Mouse (Mus musculus): ENCODE data around the gene Pglyrp1. TPM values are rescaled to one million over a fixed set of nuclear protein-coding genes. Genes with fewer than 3 reads are reported as not detected.
A peak's percentile ranks its signal among the peaks of the same experiment; 100 is the strongest.

Gene Pglyrp1
- polyA plus RNA-seq, 1 experiment from 2014 or later: 3.2 TPM

GRCm38 (mm10) chr7:18923267-18923666, 52.1 kb downstream of the Pglyrp1 start:
- Histone ChIP-seq H3K4me1 (replicated peaks; ENCODE audit: insufficient read depth, low read length) (peaks cover 8% of the 10 kb centered on the region; the same call in 1 of the 2 replicates), H3K27me3 (ENCODE audit: insufficient read depth, low read length) (peaks cover 29% of the 10 kb centered on the region), H3K4me2 (ENCODE audit: low read length) (no peak overlapping the region), H3K27ac (no peak overlapping the region), H3K9me3 (replicated peaks; ENCODE audit: low read length) (no peaks in the 10 kb centered on the region), H3K36me3 (ENCODE audit: insufficient read depth, low read length) (no peaks in the 10 kb centered on the region), H3K4me3 (replicated peaks; ENCODE audit: low read depth, low read length) (no peak overlapping the region), H3K9ac (ENCODE audit: low read depth, low read length) (no peak overlapping the region)
- DNase-seq (ENCODE audit: low spot score) (no peak), ATAC-seq (replicated peaks; ENCODE audit: low FRiP score, low read depth) (no peak)
- 83% methylated on average over 11 of the region's 11 CpGs for WGBS
- no peak for TF ChIP-seq CTCF (IDR thresholded peaks at IDR 0.05; ENCODE audit: low read depth)

- no peak overlapping the region for H3K4me2 ChIP-seq (ENCODE audit: low read length)
- peaks cover 8% of the 10 kb centered on the region; the same call in 1 of the 2 replicates for H3K4me1 ChIP-seq (replicated peaks; ENCODE audit: insufficient read depth, low read length)
- ATAC-seq (replicated peaks; ENCODE audit: low FRiP score, low read depth): no peak
- H3K9ac ChIP-seq (ENCODE audit: low read depth, low read length): no peak overlapping the region
- DNase-seq (ENCODE audit: low spot score): no peak
- no peak overlapping the region for H3K27ac ChIP-seq
- 28% methylated on average over 4 of the region's 4 CpGs for WGBS
- H3K27me3 ChIP-seq (ENCODE audit: insufficient read depth, low read length): peaks cover 29% of the 10 kb centered on the region
- H3K9me3 ChIP-seq (replicated peaks; ENCODE audit: low read length): no peaks in the 10 kb centered on the region
- no peak for TF ChIP-seq CTCF (IDR thresholded peaks at IDR 0.05; ENCODE audit: low read depth)
- no peaks in the 10 kb centered on the region for H3K36me3 ChIP-seq (ENCODE audit: insufficient read depth, low read length)
- H3K4me3 ChIP-seq (replicated peaks; ENCODE audit: low read depth, low read length): no peak overlapping the region
Observed at GRCm38 (mm10) chr7:18923711-18924191, 52.6 kb downstream of the Pglyrp1 start.

- H3K4me3 ChIP-seq (replicated peaks; ENCODE audit: low read depth, low read length): no peak overlapping the region
- peaks cover 8% of the 10 kb centered on the region; the same call in 1 of the 2 replicates for H3K4me1 ChIP-seq (replicated peaks; ENCODE audit: insufficient read depth, low read length)
- no peak overlapping the region for H3K4me2 ChIP-seq (ENCODE audit: low read length)
- no peaks in the 10 kb centered on the region for H3K9me3 ChIP-seq (replicated peaks; ENCODE audit: low read length)
- TF ChIP-seq CTCF (IDR thresholded peaks at IDR 0.05; ENCODE audit: low read depth): no peak
- H3K36me3 ChIP-seq (ENCODE audit: insufficient read depth, low read length): no peaks in the 10 kb centered on the region
- H3K27me3 ChIP-seq (ENCODE audit: insufficient read depth, low read length): peaks cover 29% of the 10 kb centered on the region
- DNase-seq (ENCODE audit: low spot score) (no peak), ATAC-seq (replicated peaks; ENCODE audit: low FRiP score, low read depth) (no peak)
- H3K27ac ChIP-seq: no peak overlapping the region
- no peak overlapping the region for H3K9ac ChIP-seq (ENCODE audit: low read depth, low read length)
- WGBS: 14% methylated on average over 8 of the region's 8 CpGs
Observed at GRCm38 (mm10) chr7:18924321-18924720, 53.2 kb downstream of the Pglyrp1 start.

GRCm38 (mm10) chr7:18925162-18925938, 54.2 kb downstream of the Pglyrp1 start, which contains the start of gene Nova2:
Gene Nova2 (plus strand): TSS chr7:18925888.
- peaks cover 8% of the 10 kb centered on the region; the same call in 1 of the 2 replicates for H3K4me1 ChIP-seq (replicated peaks; ENCODE audit: insufficient read depth, low read length)
- no peaks in the 10 kb centered on the region for H3K36me3 ChIP-seq (ENCODE audit: insufficient read depth, low read length)
- peak within 1 kb of the TSS; percentile 62; the same call in 1 of the 2 replicates for H3K27ac ChIP-seq
- TF ChIP-seq CTCF (IDR thresholded peaks at IDR 0.05; ENCODE audit: low read depth): peak; percentile 39; the same call in 1 of the 2 replicates
- H3K9me3 ChIP-seq (replicated peaks; ENCODE audit: low read length): no peaks in the 10 kb centered on the region
- H3K4me2 ChIP-seq (ENCODE audit: low read length): peak within 1 kb of the TSS; percentile 76
- peak within 1 kb of the TSS; percentile 62 for H3K9ac ChIP-seq (ENCODE audit: low read depth, low read length)
- DNase-seq (ENCODE audit: low spot score) (peak; percentile 92), ATAC-seq (replicated peaks; ENCODE audit: low FRiP score, low read depth) (peak; percentile 83)
- WGBS: under 1% methylated on average over 33 of the region's 45 CpGs
- peak within 1 kb of the TSS; percentile 54 for H3K4me3 ChIP-seq (replicated peaks; ENCODE audit: low read depth, low read length)
- peaks cover 29% of the 10 kb centered on the region for H3K27me3 ChIP-seq (ENCODE audit: insufficient read depth, low read length)

- TF ChIP-seq CTCF (IDR thresholded peaks at IDR 0.05; ENCODE audit: low read depth): no peak
- H3K27ac ChIP-seq: peak overlapping the region; percentile 62; the same call in 1 of the 2 replicates
- 2% methylated on average over 31 of the region's 42 CpGs for WGBS
- peak overlapping the region; percentile 76 for H3K4me2 ChIP-seq (ENCODE audit: low read length)
- ATAC-seq (replicated peaks; ENCODE audit: low FRiP score, low read depth): peak; percentile 19; the same call in 1 of the 2 replicates
- H3K9me3 ChIP-seq (replicated peaks; ENCODE audit: low read length): no peaks in the 10 kb centered on the region
- peaks cover 8% of the 10 kb centered on the region; the same call in 1 of the 2 replicates for H3K4me1 ChIP-seq (replicated peaks; ENCODE audit: insufficient read depth, low read length)
- peak overlapping the region; percentile 54 for H3K4me3 ChIP-seq (replicated peaks; ENCODE audit: low read depth, low read length)
- H3K9ac ChIP-seq (ENCODE audit: low read depth, low read length): peak overlapping the region; percentile 62
- H3K36me3 ChIP-seq (ENCODE audit: insufficient read depth, low read length): no peaks in the 10 kb centered on the region
- peaks cover 29% of the 10 kb centered on the region for H3K27me3 ChIP-seq (ENCODE audit: insufficient read depth, low read length)
- DNase-seq (ENCODE audit: low spot score): peak; percentile 31
Observed at GRCm38 (mm10) chr7:18926041-18926790, 55.1 kb downstream of the Pglyrp1 start.

- Histone ChIP-seq H3K36me3 (ENCODE audit: insufficient read depth, low read length) (no peaks in the 10 kb centered on the region), H3K4me1 (replicated peaks; ENCODE audit: insufficient read depth, low read length) (peaks cover 8% of the 10 kb centered on the region; the same call in 1 of the 2 replicates), H3K4me3 (replicated peaks; ENCODE audit: low read depth, low read length) (peak overlapping the region; percentile 54), H3K4me2 (ENCODE audit: low read length) (peak overlapping the region; percentile 76), H3K9me3 (replicated peaks; ENCODE audit: low read length) (no peaks in the 10 kb centered on the region), H3K27me3 (ENCODE audit: insufficient read depth, low read length) (peaks cover 29% of the 10 kb centered on the region), H3K9ac (ENCODE audit: low read depth, low read length) (no peak overlapping the region), H3K27ac (no peak overlapping the region)
- TF ChIP-seq CTCF (IDR thresholded peaks at IDR 0.05; ENCODE audit: low read depth): no peak
- WGBS: 47% methylated on average over 6 of the region's 6 CpGs
- no peak for DNase-seq (ENCODE audit: low spot score)
- ATAC-seq (replicated peaks; ENCODE audit: low FRiP score, low read depth): no peak
Observed at GRCm38 (mm10) chr7:18926911-18927310, 55.8 kb downstream of the Pglyrp1 start.
